Mouse (Mus musculus) heart, embryonic 11.5 days (tissue): Measurements from ENCODE around the gene Urm1. TPM values are rescaled to one million over a fixed set of nuclear protein-coding genes. Genes with fewer than 3 reads are reported as not detected.
A peak's percentile ranks its signal among the peaks of the same experiment; 100 is the strongest.

ENCODE experiments used
- ATAC-seq: fragments of 200-750 bp; cut with Nextera tagmentation; replicated peaks from 2 replicates; pipeline ENCODE4 v1.8.0; 2017; ENCODE audit warnings: moderate library complexity; ENCODE audit not compliant: insufficient number of reproducible peaks, low FRiP score, low TSS enrichment
- H3K27ac ChIP-seq: fragments of 300-500 bp; sonication (generic); 2 replicates; pipeline ENCODE4 v1.5.1; 2014; ENCODE audit warnings: mild to moderate bottlenecking, low read depth, low read length
- H3K27me3 ChIP-seq: fragments of 300-500 bp; sonication (generic); 2 replicates; pipeline ENCODE4 v1.6.1; 2014; ENCODE audit warnings: mild to moderate bottlenecking, low read length, mixed read lengths; ENCODE audit not compliant: control insufficient read depth, insufficient read depth
- H3K36me3 ChIP-seq: fragments of 300-500 bp; sonication (generic); 2 replicates; pipeline ENCODE4 v1.6.1; 2014; ENCODE audit warnings: mild to moderate bottlenecking, low read length, moderate library complexity, mixed read lengths; ENCODE audit not compliant: control insufficient read depth, insufficient read depth
- H3K4me1 ChIP-seq: fragments of 300-500 bp; sonication (generic); 2 replicates; pipeline ENCODE4 v1.6.1; 2014; ENCODE audit warnings: low read length; ENCODE audit not compliant: control insufficient read depth, insufficient read depth
- H3K4me2 ChIP-seq: fragments of 300-500 bp; sonication (generic); 2 replicates; pipeline ENCODE4 v1.6.1; 2014; ENCODE audit warnings: mild to moderate bottlenecking, moderate library complexity
- H3K4me3 ChIP-seq: fragments of 300-500 bp; sonication (generic); 2 replicates; pipeline ENCODE4 v1.5.1; 2014; ENCODE audit warnings: low read depth, low read length
- H3K9ac ChIP-seq: fragments of 300-500 bp; sonication (generic); 2 replicates; pipeline ENCODE4 v1.6.1; 2014; ENCODE audit warnings: mild to moderate bottlenecking, low read depth, low read length, moderate library complexity
- H3K9me3 ChIP-seq: fragments of 300-500 bp; sonication (generic); replicated peaks from 2 replicates; pipeline ENCODE4 v1.6.1; 2016; ENCODE audit warnings: low read length; ENCODE audit not compliant: control insufficient read depth
- WGBS: fragments of 180-500 bp; shearing (Covaris S2); extraction: QIAGEN DNeasy Blood & Tissue Kit; methylation state at CpG from one replicate; pipeline ENCODE4 v1.1.7; 2014; ENCODE audit not compliant: insufficient replicate concordance; 5-methylcytosine and 5-hydroxymethylcytosine counted together
- polyA plus RNA-seq: library from polyadenylated mRNA; unstranded; fragments of >200 nt; fragmentation: Nextera tagmentation; extraction: Ambion mirVana; gene quantifications from 2 replicates; pipeline ENCODE4 v1.2.1, GENCODE M21; 2014

Urm1 gene
- polyA plus RNA-seq, 1 experiment from 2014 or later, result 18.1 TPM

DNA sequence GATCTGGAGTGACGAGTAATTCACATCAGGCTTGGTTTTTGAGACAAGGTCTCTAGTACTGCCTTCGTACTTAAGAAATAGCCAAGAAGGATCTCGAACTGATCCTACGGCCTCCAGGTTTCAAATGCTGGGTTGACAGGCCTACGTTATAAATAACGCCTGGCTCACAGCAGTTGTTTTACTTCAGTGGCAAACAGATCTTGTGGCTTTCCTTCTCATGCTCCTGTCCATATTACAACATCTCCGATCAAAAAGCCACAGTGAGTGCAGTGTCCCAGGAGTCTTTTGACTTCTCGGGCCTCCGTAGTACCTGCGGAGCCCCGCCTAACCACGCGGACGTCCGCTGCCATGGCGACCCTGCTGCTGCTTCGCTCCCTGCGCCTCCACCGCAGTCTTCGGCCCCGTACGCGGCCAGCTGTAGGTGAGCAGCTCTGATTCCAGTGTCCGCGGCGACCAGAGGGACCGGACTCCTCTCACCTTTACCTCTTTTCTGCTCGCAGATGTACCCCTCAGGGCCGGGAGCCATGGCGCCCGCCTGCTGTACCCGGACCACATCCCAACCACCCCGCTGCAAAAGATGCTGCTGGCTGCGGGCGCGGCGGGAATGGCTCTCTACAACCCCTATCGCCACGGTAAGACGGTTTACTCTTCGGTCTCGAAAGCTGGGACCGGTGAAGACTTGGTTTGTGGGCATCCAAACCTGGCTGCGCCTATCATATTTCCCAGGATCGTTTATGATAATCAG lies 31.8 kb upstream of the Urm1 start, which contains the start of gene Trub2:
Gene Trub2, minus strand, starts transcription at position 566 of the 745 bp plus-strand sequence.
- peak within 1 kb of the TSS; percentile 74 for H3K9ac ChIP-seq
- peak; percentile 84 for ATAC-seq
- no peaks in the 10 kb centered on the region for H3K9me3 ChIP-seq
- H3K27ac ChIP-seq, result peak within 1 kb of the TSS; percentile 23; the same call in 1 of the 2 replicates
- H3K36me3 ChIP-seq, result peaks cover 27% of the 10 kb centered on the region
- H3K27me3 ChIP-seq, result no peaks in the 10 kb centered on the region
- H3K4me1 ChIP-seq, result peaks cover 14% of the 10 kb centered on the region
- H3K4me3 ChIP-seq, result peak within 1 kb of the TSS; percentile 64
- WGBS, result under 1% methylated on average over 45 of the region's 45 CpGs
- H3K4me2 ChIP-seq, result peak within 1 kb of the TSS; percentile 91

DNA sequence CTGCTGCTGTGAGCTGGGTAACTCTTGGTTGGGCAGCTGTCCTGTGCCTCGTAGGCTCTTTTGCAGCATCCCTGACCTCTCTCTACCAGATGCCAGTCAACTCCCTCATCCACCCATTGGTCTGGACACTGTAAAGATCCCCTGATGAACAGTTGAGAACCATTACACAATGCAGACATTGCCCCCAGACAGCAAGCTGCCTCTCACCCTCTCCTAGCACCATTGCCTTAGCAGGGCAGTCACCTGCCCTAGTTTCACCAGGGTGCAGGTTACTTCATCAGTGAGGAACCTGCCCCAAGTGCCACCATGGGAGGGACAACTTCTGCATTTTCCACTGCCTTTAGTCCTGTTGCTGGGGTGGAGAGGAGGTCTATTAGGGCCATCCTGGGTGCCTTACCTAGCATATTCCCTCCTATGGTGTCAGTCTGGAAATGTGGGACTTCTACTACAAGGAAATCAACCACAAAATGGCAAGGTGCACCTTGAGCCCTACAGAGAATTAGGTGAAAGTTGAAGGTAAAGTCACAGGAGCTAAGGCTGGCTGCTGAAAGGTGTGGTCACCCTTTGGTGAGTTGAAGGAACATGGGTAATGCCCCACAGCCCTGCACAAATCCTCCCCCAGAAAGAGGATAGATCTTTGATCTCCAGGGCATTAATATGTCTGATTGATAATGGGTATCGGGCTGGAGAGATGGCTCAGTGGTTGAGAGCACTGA lies 26.9 kb upstream of the Urm1 start:
- Histone ChIP-seq H3K4me2 (no peak overlapping the region), H3K4me1 (peaks cover 6% of the 10 kb centered on the region; the same call in 1 of the 2 replicates), H3K9me3 (no peaks in the 10 kb centered on the region), H3K4me3 (no peak overlapping the region), H3K36me3 (peaks cover 17% of the 10 kb centered on the region; the same call in 1 of the 2 replicates), H3K9ac (no peak overlapping the region), H3K27me3 (no peaks in the 10 kb centered on the region), H3K27ac (no peak overlapping the region)
- 93% methylated on average over 2 of the region's 2 CpGs for whole genome bisulfite sequencing
- no peak for ATAC-seq

DNA sequence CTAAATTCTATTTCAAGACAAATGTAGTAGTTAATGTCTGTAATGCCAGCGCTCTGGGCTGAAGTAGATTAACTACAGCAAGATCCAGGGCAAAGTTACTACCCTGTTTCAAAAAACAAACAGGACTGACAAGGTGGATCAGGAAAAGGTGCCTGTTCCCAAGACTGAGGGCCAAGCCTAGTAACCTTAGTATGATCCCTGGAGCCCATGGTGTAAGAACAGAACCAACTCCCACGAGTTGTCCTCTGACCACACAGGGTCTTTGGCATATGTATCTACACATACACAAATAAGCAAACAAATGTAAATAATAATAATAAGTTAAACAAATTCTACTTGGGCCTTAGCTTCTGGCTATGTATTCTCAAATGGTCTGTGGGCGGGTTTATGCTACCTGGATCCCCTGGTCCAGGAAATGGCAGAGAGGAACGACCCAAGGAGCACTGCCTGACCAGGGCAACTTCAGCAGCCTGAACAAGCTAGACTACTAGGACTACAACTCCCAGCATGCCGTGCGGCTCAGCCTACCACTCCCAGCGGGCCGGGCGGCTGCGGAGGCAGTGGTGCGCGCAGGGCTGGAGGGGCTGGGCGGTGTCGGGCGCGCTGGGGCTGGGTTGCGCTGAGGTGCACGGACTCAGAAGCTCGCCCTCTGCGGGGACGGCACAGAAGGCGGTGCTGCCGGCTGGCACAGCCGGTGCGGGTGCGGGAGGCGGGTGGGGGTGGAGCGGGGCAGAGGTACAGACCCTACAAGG lies 17.6 kb upstream of the Urm1 start, which contains the start of gene Slc27a4:
Gene Slc27a4, plus strand, starts transcription at position 560 of the 752 bp plus-strand sequence.
- Histone ChIP-seq H3K36me3 (peaks cover 7% of the 10 kb centered on the region; the same call in 1 of the 2 replicates), H3K27ac (peak within 1 kb of the TSS; percentile 35; the same call in 1 of the 2 replicates), H3K4me2 (peak within 1 kb of the TSS; percentile 89), H3K4me3 (peak within 1 kb of the TSS; percentile 88), H3K4me1 (peaks cover 10% of the 10 kb centered on the region), H3K9ac (peak within 1 kb of the TSS; percentile 89), H3K27me3 (no peaks in the 10 kb centered on the region; the same call in 1 of the 2 replicates), H3K9me3 (no peaks in the 10 kb centered on the region)
- peak; percentile 93 for ATAC-seq
- 4% methylated on average over 28 of the region's 28 CpGs for WGBS

DNA sequence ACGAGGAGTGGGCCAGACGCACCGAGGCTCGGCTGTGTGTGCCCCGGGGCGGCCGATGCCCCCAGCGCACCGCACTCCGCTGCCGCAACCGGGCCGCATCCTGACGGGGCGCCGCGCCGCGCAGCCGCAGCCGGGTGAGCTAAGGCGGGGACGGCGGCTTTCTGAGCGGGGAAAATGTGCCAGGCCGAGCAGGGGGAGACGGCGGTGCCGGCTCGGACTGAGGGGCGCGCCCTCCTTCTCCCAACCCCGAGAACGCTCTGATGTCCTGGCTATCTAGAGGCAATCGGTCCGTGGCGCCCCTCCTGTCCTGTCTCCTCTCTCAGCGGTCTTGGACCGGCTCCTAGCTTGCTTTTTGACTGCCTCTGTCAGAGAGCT lies 17.1 kb upstream of the Urm1 start:
- H3K27me3 ChIP-seq, result no peaks in the 10 kb centered on the region; the same call in 1 of the 2 replicates
- peaks cover 10% of the 10 kb centered on the region for H3K4me1 ChIP-seq
- peaks cover 10% of the 10 kb centered on the region; the same call in 1 of the 2 replicates for H3K36me3 ChIP-seq
- peak overlapping the region; percentile 89 for H3K9ac ChIP-seq
- peak overlapping the region; percentile 89 for H3K4me2 ChIP-seq
- ATAC-seq, result peak; percentile 3; the same call in 1 of the 2 replicates
- peak overlapping the region; percentile 88 for H3K4me3 ChIP-seq
- WGBS, result 0% methylated on average over 32 of the region's 39 CpGs
- H3K27ac ChIP-seq, result peak overlapping the region; percentile 35; the same call in 1 of the 2 replicates
- H3K9me3 ChIP-seq, result no peaks in the 10 kb centered on the region

DNA sequence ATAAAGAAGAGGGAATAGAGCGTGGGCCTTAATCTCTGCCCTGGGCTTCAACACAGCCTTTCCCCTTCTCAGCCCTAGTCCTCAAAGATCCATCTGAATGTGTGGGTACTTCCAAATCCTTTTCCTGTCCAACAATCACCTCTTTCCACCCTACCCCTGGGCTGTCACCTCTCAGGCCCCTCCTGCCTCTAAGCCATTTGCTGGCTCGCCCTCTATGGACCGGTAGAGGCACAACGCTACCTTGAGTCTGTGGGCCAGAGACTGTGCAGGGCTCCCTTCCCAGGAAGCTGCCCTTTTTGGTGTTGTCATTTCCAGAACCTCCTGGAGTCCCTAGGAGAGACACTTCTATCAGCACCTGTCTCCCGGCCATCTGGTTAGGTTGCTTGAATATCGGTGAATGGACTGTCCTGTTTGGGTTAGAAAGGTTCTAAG lies 16.5 kb upstream of the Urm1 start:
- Histone ChIP-seq H3K36me3 (peaks cover 12% of the 10 kb centered on the region; the same call in 1 of the 2 replicates), H3K27ac (no peak overlapping the region), H3K4me2 (peak overlapping the region; percentile 89), H3K4me3 (peak overlapping the region; percentile 88), H3K27me3 (no peaks in the 10 kb centered on the region; the same call in 1 of the 2 replicates), H3K9ac (peak overlapping the region; percentile 89), H3K4me1 (peaks cover 10% of the 10 kb centered on the region), H3K9me3 (no peaks in the 10 kb centered on the region)
- 18% methylated on average over 6 of the region's 6 CpGs for WGBS
- no peak for ATAC-seq

DNA sequence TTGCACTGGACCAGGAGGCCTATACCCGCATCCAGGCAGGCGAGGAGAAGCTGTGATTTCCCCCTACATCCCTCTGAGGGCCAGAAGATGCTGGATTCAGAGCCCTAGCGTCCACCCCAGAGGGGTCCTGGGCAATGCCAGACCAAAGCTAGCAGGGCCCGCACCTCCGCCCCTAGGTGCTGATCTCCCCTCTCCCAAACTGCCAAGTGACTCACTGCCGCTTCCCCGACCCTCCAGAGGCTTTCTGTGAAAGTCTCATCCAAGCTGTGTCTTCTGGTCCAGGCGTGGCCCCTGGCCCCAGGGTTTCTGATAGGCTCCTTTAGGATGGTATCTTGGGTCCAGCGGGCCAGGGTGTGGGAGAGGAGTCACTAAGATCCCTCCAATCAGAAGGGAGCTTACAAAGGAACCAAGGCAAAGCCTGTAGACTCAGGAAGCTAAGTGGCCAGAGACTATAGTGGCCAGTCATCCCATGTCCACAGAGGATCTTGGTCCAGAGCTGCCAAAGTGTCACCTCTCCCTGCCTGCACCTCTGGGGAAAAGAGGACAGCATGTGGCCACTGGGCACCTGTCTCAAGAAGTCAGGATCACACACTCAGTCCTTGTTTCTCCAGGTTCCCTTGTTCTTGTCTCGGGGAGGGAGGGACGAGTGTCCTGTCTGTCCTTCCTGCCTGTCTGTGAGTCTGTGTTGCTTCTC lies 4.0 kb upstream of the Urm1 start:
- Histone ChIP-seq H3K4me1 (peaks cover 6% of the 10 kb centered on the region; the same call in 1 of the 2 replicates), H3K4me2 (no peak overlapping the region), H3K27ac (no peak overlapping the region), H3K27me3 (no peaks in the 10 kb centered on the region), H3K9me3 (no peaks in the 10 kb centered on the region), H3K9ac (no peak overlapping the region), H3K36me3 (peaks cover 23% of the 10 kb centered on the region), H3K4me3 (no peak overlapping the region)
- no peak for ATAC-seq
- 70% methylated on average over 11 of the region's 11 CpGs for WGBS

DNA sequence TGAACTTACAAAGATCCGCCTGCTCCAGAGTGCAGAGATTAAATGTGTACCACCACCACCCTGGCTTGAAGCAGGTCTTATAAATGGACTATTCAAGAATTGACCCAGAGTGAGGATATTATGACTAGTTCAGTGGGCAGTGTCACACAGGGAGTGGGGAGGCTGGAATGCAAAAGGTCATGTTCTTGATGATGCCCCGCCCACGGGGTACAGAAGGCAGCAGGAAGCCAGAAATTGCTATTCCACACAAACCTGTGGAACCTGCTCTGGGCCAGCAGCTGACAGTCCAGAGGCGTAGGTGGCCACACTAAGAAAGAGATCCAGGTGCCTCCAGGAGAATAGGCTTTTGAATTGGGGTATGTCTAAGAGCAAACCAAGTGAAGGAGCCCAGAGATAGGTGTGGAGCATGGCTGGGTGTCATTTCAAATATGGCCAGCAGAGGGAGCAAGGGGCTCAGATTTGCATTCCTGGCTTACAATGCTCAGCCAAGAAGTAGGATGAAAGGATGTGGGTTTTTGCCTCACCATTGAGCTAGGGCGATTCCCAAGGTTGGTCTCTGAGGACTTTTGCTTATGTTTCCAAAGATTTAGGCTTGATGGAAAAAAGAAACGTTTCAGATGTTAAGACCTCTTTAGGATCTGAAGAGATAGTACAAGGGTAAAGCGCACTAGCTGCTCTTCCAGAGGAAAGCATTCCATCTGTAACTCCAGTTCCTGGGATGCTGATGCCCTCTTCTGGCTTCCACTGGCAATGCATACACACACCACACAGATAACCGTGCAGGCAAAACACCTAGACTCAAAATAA lies 2.2 kb upstream of the Urm1 start:
- H3K9ac ChIP-seq, result no peak overlapping the region
- peaks cover 6% of the 10 kb centered on the region; the same call in 1 of the 2 replicates for H3K4me1 ChIP-seq
- 37% methylated on average over 8 of the region's 8 CpGs for WGBS
- ATAC-seq, result no peak
- H3K36me3 ChIP-seq, result peaks cover 13% of the 10 kb centered on the region
- H3K4me2 ChIP-seq, result peak overlapping the region; percentile 41
- no peaks in the 10 kb centered on the region for H3K27me3 ChIP-seq
- no peaks in the 10 kb centered on the region for H3K9me3 ChIP-seq
- no peak overlapping the region; the same call in 1 of the 2 replicates for H3K4me3 ChIP-seq
- no peak overlapping the region for H3K27ac ChIP-seq
